Mouse (Mus musculus) cerebellum, adult 2 months (tissue): Measurements from ENCODE around the gene Pced1b.

Experiments used
- CTCF ChIP-seq: fragments of 200-500 bp; IDR thresholded peaks from 2 replicates; pipeline ENCODE4 v1.5.1; 2011; ENCODE audit warnings: low read depth, mild to moderate bottlenecking, control low read depth, low read length, moderate library complexity, borderline replicate concordance; ENCODE audit not compliant: insufficient read depth
- POLR2A ChIP-seq: fragments of 200-500 bp; IDR thresholded peaks from 2 replicates; pipeline ENCODE4 v1.6.1; 2011; ENCODE audit warnings: low read length, control low read depth, borderline replicate concordance; ENCODE audit not compliant: insufficient read depth

GRCm38 (mm10) chr15:97256411-97256810 is 9.5 kb downstream of the Pced1b start:
- TF ChIP-seq CTCF (no peak), POLR2A (no peak)
